Mouse (Mus musculus): ENCODE results near the gene Dock10. TPM values are rescaled to one million over a fixed set of nuclear protein-coding genes. Genes with fewer than 3 reads are reported as not detected.

The Dock10 gene
- polyA plus RNA-seq, 1 experiment from 2014 or later, result 4.2 TPM

- no peak overlapping the region for H3K27ac ChIP-seq
- H3K4me1 ChIP-seq, result no peaks in the 10 kb centered on the region
- no peaks in the 10 kb centered on the region for H3K36me3 ChIP-seq (replicated peaks)
- 84% methylated on average over 2 of the region's 2 CpGs for WGBS
- no peak overlapping the region for H3K4me2 ChIP-seq
- no peak overlapping the region for H3K4me3 ChIP-seq
- H3K27me3 ChIP-seq (replicated peaks), result no peaks in the 10 kb centered on the region
- no peak for ATAC-seq (replicated peaks)
- no peaks in the 10 kb centered on the region for H3K9me3 ChIP-seq
- H3K9ac ChIP-seq, result no peak overlapping the region
Observed at GRCm38 (mm10) chr1:80721181-80721580, 37.1 kb downstream of the Dock10 start.

GRCm38 (mm10) chr1:80720146-80720545, 38.2 kb downstream of the Dock10 start:
- ATAC-seq (replicated peaks), result no peak
- H3K27me3 ChIP-seq (replicated peaks), result no peaks in the 10 kb centered on the region
- H3K9ac ChIP-seq, result no peak overlapping the region
- no peaks in the 10 kb centered on the region for H3K4me1 ChIP-seq
- no peak overlapping the region for H3K4me3 ChIP-seq
- H3K4me2 ChIP-seq, result no peak overlapping the region
- H3K36me3 ChIP-seq (replicated peaks), result no peaks in the 10 kb centered on the region
- H3K27ac ChIP-seq, result no peak overlapping the region
- H3K9me3 ChIP-seq, result no peaks in the 10 kb centered on the region

- H3K36me3 ChIP-seq (replicated peaks), result no peaks in the 10 kb centered on the region
- no peaks in the 10 kb centered on the region for H3K4me1 ChIP-seq
- no peak overlapping the region for H3K4me2 ChIP-seq
- H3K4me3 ChIP-seq, result no peak overlapping the region
- H3K9me3 ChIP-seq, result no peaks in the 10 kb centered on the region
- 89% methylated on average over 6 of the region's 6 CpGs for WGBS
- no peaks in the 10 kb centered on the region for H3K27me3 ChIP-seq (replicated peaks)
- no peak for ATAC-seq (replicated peaks)
- no peak overlapping the region for H3K27ac ChIP-seq
- H3K9ac ChIP-seq, result no peak overlapping the region
Observed at GRCm38 (mm10) chr1:80719436-80719835, 38.9 kb downstream of the Dock10 start.

- no peaks in the 10 kb centered on the region for H3K4me1 ChIP-seq
- no peak overlapping the region for H3K9ac ChIP-seq
- no peak overlapping the region for H3K4me3 ChIP-seq
- no peaks in the 10 kb centered on the region for H3K36me3 ChIP-seq (replicated peaks)
- ATAC-seq (replicated peaks), result no peak
- H3K27ac ChIP-seq, result no peak overlapping the region
- H3K4me2 ChIP-seq, result no peak overlapping the region
- WGBS, result 91% methylated on average over 1 of the region's 1 CpGs
- H3K9me3 ChIP-seq, result no peaks in the 10 kb centered on the region
- no peaks in the 10 kb centered on the region for H3K27me3 ChIP-seq (replicated peaks)
Observed at GRCm38 (mm10) chr1:80718666-80719065, 39.7 kb downstream of the Dock10 start.

GRCm38 (mm10) chr1:80715917-80716316, 42.4 kb downstream of the Dock10 start:
- ATAC-seq (replicated peaks), result no peak
- 86% methylated on average over 3 of the region's 3 CpGs for WGBS

GRCm38 (mm10) chr1:80713920-80714319, 44.4 kb downstream of the Dock10 start:
- Histone ChIP-seq H3K4me1 (0 out of 2 replicates have a peak, but pooled peaks cover 7% of the 10 kb centered on the region), H3K27ac (no peak overlapping the region), H3K4me3 (no peak overlapping the region), H3K36me3 (replicated peaks) (no peaks in the 10 kb centered on the region), H3K27me3 (replicated peaks) (no peaks in the 10 kb centered on the region), H3K9ac (no peak overlapping the region), H3K9me3 (no peaks in the 10 kb centered on the region), H3K4me2 (no peak overlapping the region)
- 88% methylated on average over 1 of the region's 1 CpGs for WGBS
- ATAC-seq (replicated peaks), result no peak

More at GRCm38 (mm10) chr1:80715917-80716316, 42.4 kb downstream of the Dock10 start:
- no peaks in the 10 kb centered on the region for H3K27me3 ChIP-seq (replicated peaks)
- H3K9me3 ChIP-seq, result no peaks in the 10 kb centered on the region
- no peak overlapping the region for H3K4me3 ChIP-seq
- H3K4me1 ChIP-seq, result no peaks in the 10 kb centered on the region
- no peak overlapping the region for H3K4me2 ChIP-seq
- no peaks in the 10 kb centered on the region for H3K36me3 ChIP-seq (replicated peaks)
- no peak overlapping the region for H3K27ac ChIP-seq
- no peak overlapping the region for H3K9ac ChIP-seq

GRCm38 (mm10) chr1:80710607-80711261, 47.6 kb downstream of the Dock10 start:
- no peaks in the 10 kb centered on the region for H3K36me3 ChIP-seq (replicated peaks)
- no peaks in the 10 kb centered on the region for H3K9me3 ChIP-seq
- H3K4me2 ChIP-seq, result no peak overlapping the region
- 0 out of 2 replicates have a peak, but pooled peaks cover 7% of the 10 kb centered on the region for H3K4me1 ChIP-seq
- WGBS, result 64% methylated on average over 8 of the region's 8 CpGs
- H3K27ac ChIP-seq, result no peak overlapping the region
- H3K9ac ChIP-seq, result no peak overlapping the region
- no peak for ATAC-seq (replicated peaks)
- H3K27me3 ChIP-seq (replicated peaks), result no peaks in the 10 kb centered on the region
- H3K4me3 ChIP-seq, result no peak overlapping the region

GRCm38 (mm10) chr1:80710097-80710541, 48.2 kb downstream of the Dock10 start:
- 77% methylated on average over 5 of the region's 5 CpGs for WGBS
- Histone ChIP-seq H3K36me3 (replicated peaks) (no peaks in the 10 kb centered on the region), H3K9me3 (no peaks in the 10 kb centered on the region), H3K4me1 (0 out of 2 replicates have a peak, but pooled peaks cover 7% of the 10 kb centered on the region), H3K4me2 (no peak overlapping the region), H3K9ac (no peak overlapping the region), H3K27ac (no peak overlapping the region), H3K4me3 (no peak overlapping the region), H3K27me3 (replicated peaks) (no peaks in the 10 kb centered on the region)
- no peak for ATAC-seq (replicated peaks)

GRCm38 (mm10) chr1:80709299-80709698, 49.0 kb downstream of the Dock10 start:
- no peak overlapping the region for H3K27ac ChIP-seq
- H3K9ac ChIP-seq, result no peak overlapping the region
- no peaks in the 10 kb centered on the region for H3K9me3 ChIP-seq
- H3K4me1 ChIP-seq, result 0 out of 2 replicates have a peak, but pooled peaks cover 7% of the 10 kb centered on the region
- no peak overlapping the region for H3K4me3 ChIP-seq
- ATAC-seq (replicated peaks), result no peak
- WGBS, result 80% methylated on average over 14 of the region's 14 CpGs
- no peaks in the 10 kb centered on the region for H3K36me3 ChIP-seq (replicated peaks)
- no peak overlapping the region for H3K4me2 ChIP-seq
- H3K27me3 ChIP-seq (replicated peaks), result no peaks in the 10 kb centered on the region

- no peak for ATAC-seq (replicated peaks)
- no peak overlapping the region for H3K4me2 ChIP-seq
- no peak overlapping the region for H3K4me3 ChIP-seq
- no peak overlapping the region for H3K9ac ChIP-seq
- no peaks in the 10 kb centered on the region for H3K9me3 ChIP-seq
- H3K36me3 ChIP-seq (replicated peaks), result no peaks in the 10 kb centered on the region
- H3K27ac ChIP-seq, result no peak overlapping the region
- no peaks in the 10 kb centered on the region for H3K4me1 ChIP-seq
- no peaks in the 10 kb centered on the region for H3K27me3 ChIP-seq (replicated peaks)
- WGBS, result 100% methylated on average over 1 of the region's 1 CpGs
Observed at GRCm38 (mm10) chr1:80703279-80703678, 55.0 kb downstream of the Dock10 start.

- 70% methylated on average over 1 of the region's 1 CpGs for WGBS
Observed at GRCm38 (mm10) chr1:80676004-80676673, 82.2 kb downstream of the Dock10 start.

GRCm38 (mm10) chr1:80671730-80672129, 86.6 kb downstream of the Dock10 start:
- Histone ChIP-seq H3K27me3 (replicated peaks) (no peaks in the 10 kb centered on the region), H3K4me3 (no peak overlapping the region), H3K36me3 (replicated peaks) (no peaks in the 10 kb centered on the region), H3K9me3 (no peaks in the 10 kb centered on the region), H3K4me2 (no peak overlapping the region), H3K4me1 (no peaks in the 10 kb centered on the region), H3K27ac (no peak overlapping the region), H3K9ac (no peak overlapping the region)
- 91% methylated on average over 3 of the region's 3 CpGs for WGBS
- no peak for ATAC-seq (replicated peaks)

More at GRCm38 (mm10) chr1:80676004-80676673, 82.2 kb downstream of the Dock10 start:
- Histone ChIP-seq H3K27me3 (replicated peaks) (no peaks in the 10 kb centered on the region), H3K9ac (no peak overlapping the region), H3K4me3 (no peak overlapping the region), H3K36me3 (replicated peaks) (no peaks in the 10 kb centered on the region), H3K9me3 (no peaks in the 10 kb centered on the region), H3K4me2 (no peak overlapping the region), H3K27ac (no peak overlapping the region), H3K4me1 (no peaks in the 10 kb centered on the region)
- no peak for ATAC-seq (replicated peaks)

- 87% methylated on average over 5 of the region's 5 CpGs for WGBS
- H3K4me3 ChIP-seq, result no peak overlapping the region
- no peaks in the 10 kb centered on the region for H3K36me3 ChIP-seq (replicated peaks)
- no peak overlapping the region for H3K27ac ChIP-seq
- no peak overlapping the region for H3K4me2 ChIP-seq
- H3K4me1 ChIP-seq, result no peaks in the 10 kb centered on the region
- ATAC-seq (replicated peaks), result no peak
- no peaks in the 10 kb centered on the region for H3K27me3 ChIP-seq (replicated peaks)
- no peaks in the 10 kb centered on the region for H3K9me3 ChIP-seq
- no peak overlapping the region for H3K9ac ChIP-seq
Observed at GRCm38 (mm10) chr1:80671056-80671455, 87.3 kb downstream of the Dock10 start.

Data from midbrain, embryonic 15.5 days (tissue).